Mouse (Mus musculus) heart, adult 2 months (tissue): ENCODE measurements around the gene Elavl3. TPM values are rescaled to one million over a fixed set of nuclear protein-coding genes. Genes with fewer than 3 reads are reported as not detected.

Experiments
- DNase-seq, 2 experiments: peaks; one replicate each; pipeline ENCODE4 v3.0.0; 2021
- H3K27ac ChIP-seq: fragments of 200-600 bp; 2 replicates; pipeline ENCODE4 v1.8.1; 2022
- H3K27me3 ChIP-seq: fragments of 200-500 bp; 2 replicates; pipeline ENCODE4 v1.6.1; 2012; ENCODE audit warnings: mild to moderate bottlenecking, low read length, inconsistent platforms, mixed read lengths; ENCODE audit not compliant: control insufficient read depth, insufficient read depth
- H3K36me3 ChIP-seq: fragments of 200-500 bp; 2 replicates; pipeline ENCODE4 v1.6.1; 2012; ENCODE audit warnings: low read length, inconsistent platforms; ENCODE audit not compliant: control insufficient read depth, insufficient read depth
- H3K4me1 ChIP-seq: fragments of 200-500 bp; 2 replicates; pipeline ENCODE4 v1.6.1; 2011; ENCODE audit warnings: low read length; ENCODE audit not compliant: control insufficient read depth, insufficient read depth
- H3K4me3 ChIP-seq: fragments of 200-600 bp; 2 replicates; pipeline ENCODE4 v1.8.1; 2022
- H3K79me2 ChIP-seq: fragments of 200-500 bp; replicated peaks from 2 replicates; pipeline ENCODE4 v1.6.1; 2012; ENCODE audit warnings: mild to moderate bottlenecking, inconsistent platforms, low read length, moderate library complexity, mixed read lengths; ENCODE audit not compliant: control insufficient read depth, insufficient read depth
- H3K9ac ChIP-seq: fragments of 200-500 bp; 2 replicates; pipeline ENCODE4 v1.6.1; 2012; ENCODE audit warnings: low read depth, mild to moderate bottlenecking, control low read depth, inconsistent platforms, low read length, mixed read lengths
- CTCF ChIP-seq: fragments of 200-600 bp; IDR thresholded peaks from 2 replicates; pipeline ENCODE4 v1.8.1; 2022; ENCODE audit warnings: antibody characterized with exemption, mild to moderate bottlenecking, moderate library complexity
- EP300 ChIP-seq: fragments of 200-500 bp; IDR thresholded peaks from 2 replicates; pipeline ENCODE4 v1.6.1; 2011; ENCODE audit warnings: low read depth, low read length, control low read depth; ENCODE audit not compliant: insufficient read depth
- POLR2A ChIP-seq: fragments of 200-500 bp; IDR thresholded peaks from 2 replicates; pipeline ENCODE4 v1.6.1; 2011; ENCODE audit warnings: mild to moderate bottlenecking, low read depth, low read length, control low read depth; ENCODE audit not compliant: insufficient read depth
- WGBS: fragments of 180-500 bp; shearing (Covaris S2); methylation state at CpG from one replicate; pipeline ENCODE4 v1.1.7; 2018; 5-methylcytosine and 5-hydroxymethylcytosine counted together
- intact Hi-C: fragments of 180-260 bp; cut with DNase I; formaldehyde crosslinking; loops from one replicate; pipeline ENCODE4 v1.15.1; 2025
- polyA plus RNA-seq: library from polyadenylated mRNA; depleted of rRNA; stranded (reverse); fragments of >200 nt; gene quantifications from 2 replicates; pipeline ENCODE4 v1.2.3, GENCODE M21; 2012
- total RNA-seq, 2 experiments: library from RNA; stranded (reverse); gene quantifications; 2 replicates each; pipeline ENCODE4 v1.2.3; 2021

The Elavl3 gene
- total and polyA plus RNA-seq, 3 experiments = 0.08 to 0.10 (median 0.09) TPM

DNA sequence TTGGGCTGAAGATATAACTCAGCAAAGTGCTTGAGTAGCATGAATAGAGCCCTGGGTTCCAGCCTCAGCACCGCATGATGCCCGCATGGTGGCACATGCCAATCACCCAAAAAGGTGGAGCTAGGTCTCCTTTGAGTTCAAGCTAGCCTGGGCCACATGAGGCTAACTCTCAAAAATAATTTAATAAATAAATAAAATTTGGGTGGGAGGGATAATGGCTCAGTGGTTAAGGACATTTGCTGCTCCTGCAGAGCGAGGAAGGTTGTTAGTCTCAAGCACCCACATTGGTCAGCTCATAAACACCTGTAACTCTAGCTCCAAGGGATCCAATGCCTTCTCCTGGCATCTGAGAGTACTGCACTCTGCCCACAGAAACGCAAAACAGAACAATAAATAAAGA, 50.2 kb downstream of the Elavl3 start:
- WGBS = 92% methylated on average over 4 of the region's 4 CpGs
- no peak for DNase-seq
- Histone ChIP-seq H3K27me3 (no peaks in the 10 kb centered on the region), H3K4me1 (peaks cover 4% of the 10 kb centered on the region), H3K9ac (no peak overlapping the region), H3K4me3 (no peak overlapping the region), H3K79me2 (no peaks in the 10 kb centered on the region), H3K27ac (no peak overlapping the region), H3K36me3 (no peaks in the 10 kb centered on the region)
- TF ChIP-seq POLR2A (no peak), EP300 (no peak), CTCF (no peak)
- intact Hi-C loops = loop anchor here (2.0 to 10.0 kb wide), 4 partner anchors 47 to 156 kb away; partner anchors contain the start of genes Elof1, Gm49318, Pigyl and Swsap1

DNA sequence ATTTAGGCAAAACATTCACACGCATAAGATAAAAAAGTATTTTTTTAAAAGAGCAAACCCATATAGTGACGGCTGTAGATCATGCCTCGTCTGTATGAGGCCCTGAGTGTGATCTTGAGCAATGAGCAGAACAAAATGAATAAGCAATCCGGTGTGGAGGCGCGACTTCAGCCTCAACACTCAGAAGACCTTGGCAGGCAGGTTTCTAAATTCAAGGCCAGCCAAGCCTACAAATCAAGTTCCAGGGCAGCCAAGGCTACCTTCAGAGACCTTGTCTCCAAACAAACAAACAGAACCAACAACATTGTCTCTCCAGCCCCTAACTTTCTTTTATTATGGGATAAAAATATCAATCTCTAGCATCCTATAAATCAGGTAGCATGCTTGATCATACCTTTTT, 51.5 kb downstream of the Elavl3 start:
- TF ChIP-seq CTCF = no peak
- no peak for TF ChIP-seq POLR2A
- no peak for TF ChIP-seq EP300
- intact Hi-C loops = loop anchor here (5.0 to 10.0 kb wide), 3 partner anchors 72 to 157 kb away; partner anchors contain the start of genes Elof1, Gm49318, Pigyl and Zfp653
- peaks cover 4% of the 10 kb centered on the region for H3K4me1 ChIP-seq

DNA sequence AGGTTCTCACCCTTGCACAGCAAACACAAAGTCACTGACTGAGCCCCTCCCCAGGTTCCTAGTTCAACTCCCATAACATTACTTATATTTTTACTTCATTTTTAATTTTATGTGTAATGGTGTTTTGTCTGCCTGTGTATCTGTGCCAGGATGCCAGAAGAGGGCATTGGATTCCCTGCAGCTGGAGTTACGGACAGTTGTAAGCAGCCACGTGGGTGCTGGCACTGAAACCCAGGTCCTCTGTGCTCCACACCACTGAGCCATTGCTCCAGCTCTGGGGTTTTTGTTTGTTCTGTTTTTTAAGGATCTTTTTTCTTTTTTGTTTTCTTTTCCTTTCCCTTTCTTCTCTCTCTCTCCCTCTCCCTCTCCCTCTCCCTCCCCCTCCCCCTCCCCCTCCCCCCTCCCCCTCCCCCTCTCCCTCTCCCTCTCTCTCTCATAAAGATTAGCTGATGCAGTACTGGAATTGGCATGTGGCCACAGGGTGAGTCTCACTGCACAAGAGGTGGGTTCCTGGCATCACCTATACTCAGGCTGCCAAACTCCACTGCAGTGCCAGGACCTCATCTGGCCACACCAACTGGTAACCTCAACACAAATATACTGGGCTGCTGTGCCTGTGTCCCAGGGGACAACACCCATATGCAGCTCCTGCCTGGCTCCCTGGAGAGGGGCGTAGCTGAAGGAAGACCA, 55.5 kb downstream of the Elavl3 start:
- TF ChIP-seq POLR2A = no peak
- TF ChIP-seq EP300 = no peak
- TF ChIP-seq CTCF = no peak

More for the DNA sequence above, 51.5 kb downstream of the Elavl3 start:
- Histone ChIP-seq H3K36me3 (no peaks in the 10 kb centered on the region), H3K79me2 (no peaks in the 10 kb centered on the region), H3K9ac (no peak overlapping the region), H3K4me3 (no peak overlapping the region), H3K27me3 (no peaks in the 10 kb centered on the region), H3K27ac (no peak overlapping the region)
- DNase-seq = no peak
- 90% methylated on average over 6 of the region's 6 CpGs for whole genome bisulfite sequencing

DNA sequence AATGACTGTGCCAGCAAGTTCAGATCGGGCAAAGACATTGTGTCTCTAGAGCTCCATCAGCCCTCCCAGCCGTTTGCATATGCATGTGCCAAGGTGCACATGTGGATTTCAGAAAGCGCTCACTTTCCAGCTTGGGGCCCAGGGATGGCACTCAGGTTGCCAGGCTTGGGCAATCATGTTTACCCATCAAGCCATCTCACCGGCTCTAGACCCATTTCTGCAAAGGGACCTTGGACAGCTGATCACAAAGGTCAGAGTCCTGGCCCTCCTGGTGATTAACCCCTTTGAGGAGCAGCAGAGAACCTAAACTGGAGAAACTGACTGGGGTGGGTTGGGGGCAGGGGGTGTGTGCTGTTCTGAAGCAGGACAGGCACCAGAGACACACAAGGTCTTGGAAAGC, 59.6 kb downstream of the Elavl3 start:
- Histone ChIP-seq H3K4me1 (no peaks in the 10 kb centered on the region; the same call in 1 of the 2 replicates), H3K9ac (no peak overlapping the region), H3K4me3 (no peak overlapping the region), H3K27me3 (peaks cover 9% of the 10 kb centered on the region; the same call in 1 of the 2 replicates), H3K27ac (no peak overlapping the region), H3K79me2 (no peaks in the 10 kb centered on the region), H3K36me3 (no peaks in the 10 kb centered on the region)
- TF ChIP-seq EP300 (no peak), CTCF (no peak), POLR2A (no peak)
- no peak for DNase-seq
- intact Hi-C loops = no loop called here
- 74% methylated on average over 4 of the region's 4 CpGs for WGBS

More for the DNA sequence above, 55.5 kb downstream of the Elavl3 start:
- WGBS = 81% methylated on average over 3 of the region's 3 CpGs
- Histone ChIP-seq H3K27me3 (peaks cover 3% of the 10 kb centered on the region; the same call in 1 of the 2 replicates), H3K4me3 (no peak overlapping the region), H3K9ac (no peak overlapping the region), H3K36me3 (no peaks in the 10 kb centered on the region), H3K79me2 (no peaks in the 10 kb centered on the region), H3K4me1 (no peaks in the 10 kb centered on the region), H3K27ac (no peak overlapping the region)
- intact Hi-C loops = no loop called here
- DNase-seq = no peak

DNA sequence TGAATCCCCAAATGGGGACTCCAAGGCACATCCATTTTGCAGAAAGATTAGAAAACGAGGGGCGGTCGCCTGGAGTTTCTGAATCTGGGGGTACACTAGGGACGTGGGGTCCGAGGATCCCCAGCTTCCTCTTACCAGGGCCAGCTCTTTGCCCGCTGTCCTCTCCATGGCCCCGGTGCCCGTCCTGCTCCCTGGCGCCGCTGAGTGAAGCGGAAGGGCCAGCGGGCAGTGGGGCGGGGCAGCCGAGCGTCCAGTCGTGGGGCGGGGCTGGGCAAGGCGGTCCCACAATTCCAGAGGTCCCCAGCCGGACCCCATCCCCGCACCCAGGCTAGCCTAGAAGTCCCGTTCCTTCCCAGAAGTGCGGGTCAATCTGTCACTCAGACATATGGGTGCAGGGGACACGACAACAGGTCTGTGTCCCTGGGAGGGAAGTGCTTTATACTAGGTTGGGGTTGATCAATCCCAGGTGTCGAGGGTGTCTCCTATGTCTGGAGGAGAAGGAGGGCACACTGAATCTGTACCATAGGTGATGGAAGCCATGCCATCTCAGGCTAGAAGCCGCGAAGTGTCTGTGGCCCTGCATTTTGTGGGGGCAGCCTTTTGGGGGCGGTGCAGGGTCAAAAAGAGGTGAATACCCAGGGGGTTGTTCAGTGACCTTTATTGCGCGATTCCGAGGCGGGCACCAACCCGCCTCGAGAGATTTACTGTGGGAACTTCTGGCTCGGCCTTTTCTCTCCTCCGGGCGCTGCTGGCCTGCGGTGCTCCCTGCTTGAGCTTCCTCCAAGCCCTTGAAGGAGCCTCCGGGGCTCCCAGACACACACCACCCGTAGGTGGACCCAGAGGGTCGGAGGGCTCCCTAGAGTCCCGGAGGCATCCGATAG, 62.4 kb downstream of the Elavl3 start, which contains the start of gene Rgl3:
TSS of gene Rgl3 (minus strand) at position 217 of the 881 bp plus-strand sequence.
- Histone ChIP-seq H3K79me2 (no peaks in the 10 kb centered on the region), H3K4me1 (no peaks in the 10 kb centered on the region; the same call in 1 of the 2 replicates), H3K9ac (peak within 1 kb of the TSS; percentile 63), H3K4me3 (peak within 1 kb of the TSS; percentile 58), H3K36me3 (no peaks in the 10 kb centered on the region), H3K27ac (no peak within 1 kb of the TSS; the same call in 1 of the 2 replicates), H3K27me3 (peaks cover 9% of the 10 kb centered on the region; the same call in 1 of the 2 replicates)
- intact Hi-C loops = no loop called here
- 2% methylated on average over 42 of the region's 42 CpGs for WGBS
- TF ChIP-seq POLR2A (peak; percentile 31; the same call in 1 of the 2 replicates), EP300 (no peak)
- DNase-seq = peak; percentile 76
